Mouse (Mus musculus): Measurements from ENCODE around the gene Dusp3.

DNA sequence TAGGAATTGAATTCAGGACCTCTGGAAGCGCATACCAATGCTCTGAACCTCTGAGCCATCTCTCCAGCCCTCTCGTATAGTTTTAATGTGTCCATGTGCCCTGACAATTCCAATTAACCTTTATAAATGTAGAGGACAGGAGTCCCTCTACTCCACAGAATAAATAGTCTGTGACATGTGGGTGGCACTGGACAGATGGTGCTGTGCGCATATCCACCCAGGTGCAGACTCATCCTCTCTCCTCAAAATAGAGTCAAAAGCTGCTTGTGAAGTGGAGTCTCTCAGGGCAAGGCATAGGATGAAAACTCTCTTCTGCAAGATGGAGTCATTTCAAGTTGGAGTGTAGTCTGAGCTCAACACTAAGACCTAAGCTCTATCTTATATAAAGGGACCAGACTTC lies 3.4 kb upstream of the Dusp3 start:
- no peak for TF ChIP-seq CTCF (IDR thresholded peaks at IDR 0.05; ENCODE audit: extremely low read depth, insufficient read length, insufficient replicate concordance, low read depth, low read length)
- TF ChIP-seq POLR2A (IDR thresholded peaks at IDR 0.05; ENCODE audit: low read depth, low read length), result no peak

Data from small intestine, adult 2 months (tissue).